Mouse (Mus musculus) G1E-ER4 (cell line): Measurements from ENCODE around the gene Wfdc17. TPM values are rescaled to one million over a fixed set of nuclear protein-coding genes. Genes with fewer than 3 reads are reported as not detected.

Experiments used
- GATA1 ChIP-seq: IDR thresholded peaks from one replicate; pipeline ENCODE4 v1.8.0; 2012; ENCODE audit warnings: low read length, inconsistent platforms
- polyA plus RNA-seq: library from polyadenylated mRNA; stranded (reverse); fragments of >175 nt; gene quantifications from 2 replicates; pipeline ENCODE4 v1.2.3, GENCODE M21; 2012

The Wfdc17 gene
- polyA plus RNA-seq, 1 experiment, result not detected

DNA sequence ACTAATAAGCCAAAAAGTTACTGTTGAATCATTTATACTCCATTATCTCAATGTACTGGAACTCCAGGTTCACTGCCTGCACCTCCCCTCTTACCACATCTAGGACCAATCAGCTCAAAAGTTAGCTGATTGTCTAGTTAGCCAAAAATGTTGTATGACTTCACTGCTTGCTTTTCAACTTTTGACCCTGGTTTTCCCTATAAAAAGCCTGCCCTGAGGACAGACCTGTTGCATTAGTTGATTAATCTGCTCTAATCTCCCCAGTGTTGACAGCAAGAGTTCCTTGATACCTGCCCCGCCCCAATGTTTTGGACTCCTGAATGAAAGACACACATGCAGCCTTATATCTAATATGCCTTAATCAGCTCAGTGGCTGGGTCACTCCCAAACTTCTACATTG lies 27.3 kb downstream of the Wfdc17 start:
- no peak for TF ChIP-seq GATA1

GRCm38 (mm10) chr11:83733071-83733640 lies 29.4 kb downstream of the Wfdc17 start:
- TF ChIP-seq GATA1, result no peak

DNA sequence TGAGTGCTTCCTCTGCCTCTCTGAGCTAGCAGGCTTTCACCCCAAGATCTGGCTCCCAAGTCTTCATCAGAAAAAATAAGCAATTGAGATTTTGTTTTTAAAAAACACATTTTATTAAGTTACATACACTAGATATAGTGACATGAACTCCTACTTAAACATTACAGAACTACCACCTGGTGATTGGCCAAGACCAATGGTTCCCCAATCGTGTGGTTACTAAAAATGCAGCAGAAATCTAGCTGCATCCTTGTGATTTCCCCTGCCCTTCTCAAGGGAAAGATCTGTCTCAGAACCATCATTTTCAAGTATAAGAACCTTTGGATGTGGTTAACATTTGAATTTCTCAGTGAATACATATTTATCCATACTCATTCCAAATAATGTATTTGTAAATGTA lies 30.4 kb downstream of the Wfdc17 start:
- no peak for TF ChIP-seq GATA1

- TF ChIP-seq GATA1, result no peak
Measured at GRCm38 (mm10) chr11:83735881-83736280, 32.1 kb downstream of the Wfdc17 start.

GRCm38 (mm10) chr11:83737109-83737558 lies 33.3 kb downstream of the Wfdc17 start:
- TF ChIP-seq GATA1, result no peak

DNA sequence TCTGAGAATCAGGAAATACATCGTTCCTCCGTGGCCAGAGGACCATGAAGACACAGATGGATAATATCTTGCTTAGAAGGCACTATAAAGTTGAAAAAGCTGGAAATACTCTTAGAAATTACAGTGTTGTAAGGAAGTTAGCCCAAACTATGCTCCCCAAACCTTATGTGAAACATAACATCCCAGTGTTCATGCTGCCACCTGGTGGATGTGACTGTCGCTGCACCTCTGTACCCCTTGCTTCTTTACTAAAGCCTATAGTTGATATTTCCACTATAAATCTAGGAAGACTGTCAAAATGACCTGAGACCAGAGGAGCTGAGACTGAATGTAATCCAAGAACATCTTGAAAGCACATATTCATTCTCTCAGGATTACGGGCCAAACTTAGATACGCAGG lies 35.5 kb downstream of the Wfdc17 start:
- TF ChIP-seq GATA1, result no peak

DNA sequence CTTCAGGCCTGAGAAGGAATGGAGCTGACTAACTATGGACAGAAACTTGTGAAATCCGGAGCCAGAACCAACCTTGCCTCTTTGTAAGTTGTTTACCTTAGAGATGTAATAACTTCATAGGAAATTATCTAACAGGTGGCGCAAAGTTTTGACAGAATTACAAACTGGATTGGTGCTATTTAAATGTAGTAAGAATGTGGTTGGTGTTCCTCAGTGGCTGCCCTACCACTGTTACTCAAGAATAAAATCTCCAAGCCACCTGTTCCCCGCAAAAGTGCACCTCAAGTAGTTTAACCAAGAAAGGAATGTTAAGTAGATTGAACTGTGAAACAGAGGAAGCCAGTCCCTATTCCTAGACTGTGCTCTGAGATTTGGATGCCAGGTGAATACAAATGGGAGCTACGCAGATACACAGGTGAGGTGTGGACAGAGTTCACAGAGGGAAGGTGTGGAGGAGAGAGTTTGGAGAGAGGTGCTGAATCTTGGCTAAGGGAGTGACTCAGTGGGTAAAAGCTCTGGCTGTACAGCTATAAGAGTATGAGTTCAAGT lies 36.7 kb downstream of the Wfdc17 start:
- no peak for TF ChIP-seq GATA1

- TF ChIP-seq GATA1, result no peak
Measured at GRCm38 (mm10) chr11:83741841-83742240, 38.0 kb downstream of the Wfdc17 start.

DNA sequence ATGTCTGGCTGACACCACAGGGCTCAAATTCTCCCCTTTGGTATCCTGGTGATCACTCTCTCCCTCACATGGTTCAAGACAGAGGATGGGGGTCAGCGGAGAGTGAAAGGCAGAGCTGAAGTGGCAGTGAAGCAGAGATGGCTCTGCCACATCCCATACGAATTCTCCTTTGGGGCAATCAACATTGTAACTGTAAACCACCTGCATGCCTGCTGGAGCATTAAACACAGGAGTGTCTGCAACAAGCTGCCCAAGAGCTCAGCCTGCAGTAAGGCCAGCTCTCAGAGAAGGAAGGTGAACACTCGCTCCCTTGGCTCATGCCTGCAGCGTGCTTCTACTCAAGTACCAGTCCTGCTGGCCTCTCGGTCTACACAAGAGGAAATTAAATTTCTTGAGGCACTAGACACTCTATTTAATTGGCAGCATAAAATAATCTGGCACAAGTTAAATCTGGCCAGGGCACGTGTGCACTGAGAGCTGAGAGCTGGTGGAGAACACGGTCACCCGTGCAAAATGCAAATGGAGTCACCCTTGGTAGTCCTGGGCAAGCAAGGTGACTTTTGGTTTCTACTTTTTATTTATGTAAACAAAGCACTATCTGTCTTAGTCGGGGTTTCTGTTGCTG lies 39.1 kb downstream of the Wfdc17 start:
- TF ChIP-seq GATA1, result no peak

- TF ChIP-seq GATA1, result no peak
Measured at GRCm38 (mm10) chr11:83743525-83743924, 39.7 kb downstream of the Wfdc17 start.

DNA sequence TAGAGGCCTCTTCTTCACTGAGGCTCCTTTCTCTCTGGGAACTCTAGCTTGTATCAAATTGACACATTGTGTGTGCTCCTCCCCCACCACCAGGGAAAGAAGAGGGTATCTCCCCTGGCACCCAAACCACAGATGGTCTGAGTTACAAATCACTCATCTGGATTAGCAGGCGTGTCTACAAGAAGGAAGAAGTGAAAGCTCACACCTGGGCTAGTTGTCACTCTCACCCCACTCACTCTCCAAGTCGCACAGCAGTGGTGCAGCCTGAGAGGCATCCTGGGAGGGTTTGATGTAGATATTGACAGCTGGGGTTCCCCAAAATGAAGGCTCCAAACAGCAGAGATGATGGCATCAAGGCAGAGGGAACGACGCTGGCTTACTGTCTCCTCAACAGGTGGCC lies 42.4 kb downstream of the Wfdc17 start:
- TF ChIP-seq GATA1, result no peak

GRCm38 (mm10) chr11:83746681-83747080 lies 42.9 kb downstream of the Wfdc17 start, which contains the start of gene Wfdc21:
Gene Wfdc21 (plus strand): TSS chr11:83746940.
- TF ChIP-seq GATA1, result no peak

- no peak for TF ChIP-seq GATA1
Measured at GRCm38 (mm10) chr11:83747376-83748265, 43.8 kb downstream of the Wfdc17 start.

- no peak for TF ChIP-seq GATA1
Measured at GRCm38 (mm10) chr11:83753581-83754181, 49.9 kb downstream of the Wfdc17 start, which contains the start of gene Heatr6. Gene Heatr6 (plus strand): TSS chr11:83753696.

DNA sequence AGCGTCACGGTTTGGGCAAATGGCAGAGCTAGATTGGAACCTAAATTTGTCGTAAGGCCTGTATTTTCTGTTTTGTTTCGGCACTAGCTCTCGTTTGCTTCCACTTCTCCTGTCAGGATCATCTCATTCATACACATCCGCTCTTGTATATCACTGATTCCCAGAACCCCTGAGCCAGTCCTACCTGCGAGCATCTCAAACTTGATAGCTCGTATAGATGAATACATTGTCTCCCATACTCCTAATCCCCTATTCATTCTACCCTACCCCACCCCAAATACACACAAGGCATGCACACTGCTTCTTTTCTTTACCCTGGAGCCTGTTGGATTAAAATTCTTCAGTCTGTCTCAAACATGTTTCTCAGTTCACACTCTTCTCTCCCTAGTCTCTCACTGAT lies 50.4 kb downstream of the Wfdc17 start:
- TF ChIP-seq GATA1, result no peak

Other genes starting within 250 kb of the Wfdc17 start
- gene Mmp28, start 240.9 kb upstream of the Wfdc17 start, polyA plus RNA-seq, result not detected in 2 replicates
- gene Taf15, start 230.9 kb upstream of the Wfdc17 start, polyA plus RNA-seq, result 56.0 and 73.0 TPM in 2 replicates
- gene Heatr9, start 181.8 kb upstream of the Wfdc17 start, polyA plus RNA-seq, result not detected in 2 replicates
- not detected in 2 replicates for gene Ccl5, start 173.5 kb upstream of the Wfdc17 start, polyA plus RNA-seq
- not detected in 2 replicates for gene Ccl9, start 125.4 kb upstream of the Wfdc17 start, polyA plus RNA-seq
- gene Ccl6, start 110.9 kb upstream of the Wfdc17 start, polyA plus RNA-seq, result not detected in 2 replicates
- gene Rpl9-ps1, start 58.4 kb upstream of the Wfdc17 start, polyA plus RNA-seq, result not detected in 2 replicates
- not detected in 2 replicates for gene Ccl3, start 54.6 kb upstream of the Wfdc17 start, polyA plus RNA-seq
- not detected in 2 replicates for gene Ccl4, start 41.4 kb upstream of the Wfdc17 start, polyA plus RNA-seq
- not detected in 2 replicates for gene Wfdc18, start 5.0 kb downstream of the Wfdc17 start, polyA plus RNA-seq
- not detected in 2 replicates for gene Wfdc21, start 42.9 kb downstream of the Wfdc17 start, polyA plus RNA-seq
- 6.4 and 11.9 TPM in 2 replicates for gene Heatr6, start 49.7 kb downstream of the Wfdc17 start, polyA plus RNA-seq
- not detected in 2 replicates for gene Hnf1b, start 146.1 kb downstream of the Wfdc17 start, polyA plus RNA-seq
- gene Ddx52, start 238.1 kb downstream of the Wfdc17 start, polyA plus RNA-seq, result 1.3 and 2.0 TPM in 2 replicates